Mouse (Mus musculus): ENCODE measurements around the gene Stxbp4. TPM values are rescaled to one million over a fixed set of nuclear protein-coding genes. Genes with fewer than 3 reads are reported as not detected.

Gene Stxbp4
- total and polyA plus RNA-seq, 3 experiments, result 4.0 to 4.9 TPM; not detected in 1

DNA sequence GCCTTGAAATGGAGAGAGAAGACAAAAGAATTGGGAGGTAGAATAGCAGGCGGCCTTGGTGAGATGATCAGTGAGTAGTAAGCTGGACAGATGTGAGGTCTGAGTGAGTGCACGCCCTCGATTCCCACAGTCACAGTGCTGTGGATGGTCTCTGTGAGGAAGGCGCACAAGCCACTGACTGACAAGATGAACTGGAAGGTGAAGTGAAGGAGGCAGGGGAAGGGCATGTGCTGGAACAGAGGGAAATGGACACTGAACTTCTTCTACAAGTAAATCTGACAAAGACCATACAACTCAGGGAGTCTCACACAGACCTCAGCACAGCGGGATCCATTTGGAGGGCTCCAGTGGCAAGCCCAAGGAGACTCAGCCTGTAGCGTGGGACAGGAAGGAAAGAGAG lies 138.0 kb downstream of the Stxbp4 start:
- TF ChIP-seq SMC3 (IDR thresholded peaks at IDR 0.05; ENCODE audit: low read depth, low read length), result no peak
- H3K27me3 ChIP-seq (ENCODE audit: control insufficient read depth in 1 of 2, insufficient read depth in 2 of 2, low read length in 2 of 2), result no peaks in the 10 kb centered on the region
- no peaks in the 10 kb centered on the region for H3K79me2 ChIP-seq (ENCODE audit: control insufficient read depth, insufficient read depth, low read length, poor library complexity)
- no peak for DNase-seq (ENCODE audit: low read depth, low spot score)
- H3K27ac ChIP-seq (ENCODE audit: control insufficient read depth, low read depth, low read length), result no peak overlapping the region
- H3K36me3 ChIP-seq (ENCODE audit: control insufficient read depth in 1 of 2, insufficient read depth in 2 of 2, low read length in 2 of 2), result no peaks in the 10 kb centered on the region
- H3K4me3 ChIP-seq (ENCODE audit: control insufficient read depth in 1 of 2, insufficient read depth in 1 of 2, low read depth in 2 of 2, low read length in 2 of 2), result no peak overlapping the region
- H3K4me1 ChIP-seq (ENCODE audit: control insufficient read depth in 1 of 2, insufficient read depth in 2 of 2, low read length in 2 of 2), result no peaks in the 10 kb centered on the region; a peak in 1 of 4 replicates
- no peak overlapping the region for H3K9ac ChIP-seq (ENCODE audit: control insufficient read depth, low read depth, low read length, poor library complexity, severe bottlenecking)
- no peaks in the 10 kb centered on the region for H3K9me3 ChIP-seq (replicated peaks; ENCODE audit: insufficient read depth, low read length)

GRCm38 (mm10) chr11:90498461-90498860 lies 139.4 kb downstream of the Stxbp4 start:
- no peaks in the 10 kb centered on the region for H3K36me3 ChIP-seq (ENCODE audit: control insufficient read depth in 1 of 2, insufficient read depth in 2 of 2, low read length in 2 of 2)
- no peaks in the 10 kb centered on the region for H3K27me3 ChIP-seq (ENCODE audit: control insufficient read depth in 1 of 2, insufficient read depth in 2 of 2, low read length in 2 of 2)
- TF ChIP-seq E2F4 (IDR thresholded peaks at IDR 0.05; ENCODE audit: borderline replicate concordance, low read depth, low read length) (no peak), EP300 (IDR thresholded peaks at IDR 0.05; ENCODE audit: low read depth in 1 of 2, low read length in 2 of 2) (no peak), SMC3 (IDR thresholded peaks at IDR 0.05; ENCODE audit: low read depth, low read length) (no peak), TBP (IDR thresholded peaks at IDR 0.05; ENCODE audit: low read depth, low read length) (no peak), ELF1 (IDR thresholded peaks at IDR 0.05; ENCODE audit: low read depth, low read length) (no peak), HCFC1 (IDR thresholded peaks at IDR 0.05; ENCODE audit: low read depth, low read length) (no peak), ZC3H11A (IDR thresholded peaks at IDR 0.05; ENCODE audit: low read depth, low read length) (no peak), POLR2A (IDR thresholded peaks at IDR 0.05; ENCODE audit: control insufficient read depth in 1 of 2, insufficient read depth in 1 of 2, low read depth in 1 of 2, low read length in 2 of 2, poor library complexity in 1 of 2) (no peak), MYC (IDR thresholded peaks at IDR 0.05; ENCODE audit: low read depth, low read length) (no peak), GATA1 (IDR thresholded peaks at IDR 0.05; ENCODE audit: low read depth, low read length) (no peak), USF1 (IDR thresholded peaks at IDR 0.05; ENCODE audit: low read depth, low read length) (no peak), MAX (IDR thresholded peaks at IDR 0.05; ENCODE audit: low read length) (no peak), NELFE (IDR thresholded peaks at IDR 0.05; ENCODE audit: low read depth, low read length) (no peak), ETS1 (IDR thresholded peaks at IDR 0.05; ENCODE audit: low read depth, low read length) (no peak)

GRCm38 (mm10) chr11:90494981-90495380 lies 142.9 kb downstream of the Stxbp4 start:
- H3K4me1 ChIP-seq (ENCODE audit: control insufficient read depth in 1 of 2, insufficient read depth in 2 of 2, low read length in 2 of 2), result no peaks in the 10 kb centered on the region; a peak in 1 of 4 replicates
- H3K36me3 ChIP-seq (ENCODE audit: control insufficient read depth in 1 of 2, insufficient read depth in 2 of 2, low read length in 2 of 2), result no peaks in the 10 kb centered on the region
- H3K9ac ChIP-seq (ENCODE audit: control insufficient read depth, low read depth, low read length, poor library complexity, severe bottlenecking), result no peak overlapping the region
- TF ChIP-seq ZC3H11A (IDR thresholded peaks at IDR 0.05; ENCODE audit: low read depth, low read length), result no peak
- TF ChIP-seq CTCF (IDR thresholded peaks at IDR 0.05 in 2 of 3, conservative IDR thresholded peaks at IDR 0.05 in 1 of 3; ENCODE audit: control insufficient read depth in 1 of 3, insufficient read depth in 1 of 3, low read depth in 2 of 3, low read length in 3 of 3, poor library complexity in 1 of 3, severe bottlenecking in 1 of 3), result no peak
- no peak for TF ChIP-seq ZNF384 (IDR thresholded peaks at IDR 0.05; ENCODE audit: low read depth, low read length)
- no peak for TF ChIP-seq NELFE (IDR thresholded peaks at IDR 0.05; ENCODE audit: low read depth, low read length)
- no peak for TF ChIP-seq MAZ (IDR thresholded peaks at IDR 0.05; ENCODE audit: low read depth, low read length)
- no peak for TF ChIP-seq MAFK (IDR thresholded peaks at IDR 0.05; ENCODE audit: borderline replicate concordance, low read depth, low read length)
- TF ChIP-seq CHD1 (IDR thresholded peaks at IDR 0.05; ENCODE audit: low read depth, low read length), result no peak
- TF ChIP-seq KAT2A (conservative IDR thresholded peaks at IDR 0.05; ENCODE audit: low read depth, low read length), result no peak
- TF ChIP-seq ZMIZ1 (IDR thresholded peaks at IDR 0.05; ENCODE audit: low read depth, low read length), result no peak
- no peak for TF ChIP-seq RAD21 (IDR thresholded peaks at IDR 0.05; ENCODE audit: low read depth, low read length)
- no peak for TF ChIP-seq ELF1 (IDR thresholded peaks at IDR 0.05; ENCODE audit: low read depth, low read length)
- no peak for TF ChIP-seq NRF1 (IDR thresholded peaks at IDR 0.05; ENCODE audit: insufficient read depth, low read depth, low read length, poor library complexity, severe bottlenecking)
- no peak for TF ChIP-seq POLR2AphosphoS2 (IDR thresholded peaks at IDR 0.05; ENCODE audit: low read length)
- no peaks in the 10 kb centered on the region for H3K9me3 ChIP-seq (replicated peaks; ENCODE audit: insufficient read depth, low read length)
- DNase-seq (ENCODE audit: low read depth, low spot score), result no peak
- H3K79me2 ChIP-seq (ENCODE audit: control insufficient read depth, insufficient read depth, low read length, poor library complexity), result no peaks in the 10 kb centered on the region
- H3K4me3 ChIP-seq (ENCODE audit: control insufficient read depth in 1 of 2, insufficient read depth in 1 of 2, low read depth in 2 of 2, low read length in 2 of 2), result no peak overlapping the region
- H3K27me3 ChIP-seq (ENCODE audit: control insufficient read depth in 1 of 2, insufficient read depth in 2 of 2, low read length in 2 of 2), result no peaks in the 10 kb centered on the region
- H3K27ac ChIP-seq (ENCODE audit: control insufficient read depth, low read depth, low read length), result no peak overlapping the region

More at GRCm38 (mm10) chr11:90498461-90498860, 139.4 kb downstream of the Stxbp4 start:
- Histone ChIP-seq H3K27ac (ENCODE audit: control insufficient read depth, low read depth, low read length) (no peak overlapping the region), H3K4me3 (ENCODE audit: control insufficient read depth in 1 of 2, insufficient read depth in 1 of 2, low read depth in 2 of 2, low read length in 2 of 2) (no peak overlapping the region), H3K4me1 (ENCODE audit: control insufficient read depth in 1 of 2, insufficient read depth in 2 of 2, low read length in 2 of 2) (no peaks in the 10 kb centered on the region; a peak in 1 of 4 replicates), H3K9ac (ENCODE audit: control insufficient read depth, low read depth, low read length, poor library complexity, severe bottlenecking) (no peak overlapping the region), H3K79me2 (ENCODE audit: control insufficient read depth, insufficient read depth, low read length, poor library complexity) (no peaks in the 10 kb centered on the region), H3K9me3 (replicated peaks; ENCODE audit: insufficient read depth, low read length) (no peaks in the 10 kb centered on the region)
- no peak for DNase-seq (ENCODE audit: low read depth, low spot score)

All from MEL (cell line).